Mouse (Mus musculus): ENCODE measurements at regions not wholly inside any gene's neighbourhood (a gene's known extent, or its start where the extent isn't known, plus 50 kb on each side); places are given as distances from the start of the nearest gene placed in this dataset.

DNA sequence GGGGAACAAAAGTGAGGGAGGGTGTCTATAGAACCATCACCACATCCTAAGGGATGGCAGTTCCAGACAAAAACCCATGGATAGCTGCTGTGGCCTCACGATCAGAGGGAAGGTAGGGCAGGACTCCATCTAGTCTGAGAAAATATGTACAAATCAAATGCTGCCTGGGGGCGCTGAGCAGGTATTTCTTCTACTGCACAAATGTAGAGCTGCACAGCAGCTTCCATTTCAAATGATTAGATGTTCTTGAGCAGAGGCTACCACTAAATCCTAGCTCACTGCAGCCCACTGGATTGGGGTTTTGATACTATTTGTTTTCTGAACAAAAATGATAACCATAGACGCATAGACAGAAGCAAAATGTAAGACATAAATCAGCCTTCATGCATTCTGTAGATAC is 153.2 kb upstream of the Gcfc2 start:
- TF ChIP-seq TAL1 (IDR thresholded peaks at IDR 0.05; ENCODE audit: low read length) (no peak), USF1 (IDR thresholded peaks at IDR 0.05; ENCODE audit: low read depth, low read length) (no peak), POLR2A (IDR thresholded peaks at IDR 0.05; ENCODE audit: control insufficient read depth in 1 of 2, insufficient read depth in 1 of 2, low read depth in 1 of 2, low read length in 2 of 2, poor library complexity in 1 of 2) (no peak), CHD2 (IDR thresholded peaks at IDR 0.05; ENCODE audit: low read length) (no peak), EP300 (IDR thresholded peaks at IDR 0.05; ENCODE audit: low read depth in 1 of 2, low read length in 2 of 2) (no peak), UBTF (IDR thresholded peaks at IDR 0.05; ENCODE audit: borderline replicate concordance, insufficient read depth, low read depth, low read length) (no peak), CTCF (IDR thresholded peaks at IDR 0.05 in 2 of 3, conservative IDR thresholded peaks at IDR 0.05 in 1 of 3; ENCODE audit: control insufficient read depth in 1 of 3, insufficient read depth in 1 of 3, low read depth in 2 of 3, low read length in 3 of 3, poor library complexity in 1 of 3, severe bottlenecking in 1 of 3) (no peak)

All from MEL (cell line).